Mouse (Mus musculus): Measurements from ENCODE around the gene Tulp2. TPM values are rescaled to one million over a fixed set of nuclear protein-coding genes. Genes with fewer than 3 reads are reported as not detected.
"Not testable (repeated sequence)": the region's sequence is repeated elsewhere in the genome, so short reads cannot be mapped to it uniquely, and the experiment has no call there.

The Tulp2 gene
- polyA plus RNA-seq, 1 experiment from 2014 or later, result 2.3 TPM

DNA sequence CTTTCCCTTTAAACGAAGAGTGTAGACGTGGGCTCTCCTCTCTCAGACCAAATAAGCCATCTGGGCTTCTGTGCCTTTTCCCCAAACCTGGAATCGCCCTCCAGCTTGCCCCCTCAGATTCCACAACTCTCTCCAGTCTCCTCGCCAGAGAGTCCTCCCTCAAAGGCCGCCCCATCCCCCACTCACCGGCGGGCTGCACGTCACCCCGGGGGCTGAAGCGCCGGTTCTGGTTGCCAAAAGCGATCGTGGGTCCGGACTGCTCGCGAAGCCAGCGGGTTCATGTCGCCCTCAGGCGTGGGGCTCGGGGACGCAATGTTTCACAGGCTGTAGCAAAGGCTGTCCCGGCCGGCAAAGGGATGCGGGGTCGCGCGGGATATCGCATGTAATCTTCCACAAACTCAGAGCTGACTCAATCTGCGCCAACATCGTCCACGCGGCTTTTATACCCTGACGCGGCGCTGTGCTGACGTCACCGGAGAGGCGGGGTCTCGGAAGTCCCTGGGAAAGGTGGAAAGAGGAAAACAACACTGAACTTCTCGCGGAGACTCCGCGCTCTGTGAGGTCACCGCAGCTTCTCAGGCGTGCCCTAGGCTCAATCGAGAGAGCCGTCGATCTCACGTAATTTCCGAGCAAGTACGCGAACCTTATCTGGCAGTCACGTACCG, 44.3 kb downstream of the Tulp2 start, which contains the start of the genes Ppp1r15a and Plekha4:
TSS of gene Ppp1r15a (minus strand) at position 460 of the 665 bp plus-strand sequence.
TSS of gene Plekha4 (plus strand) at position 522 of the 665 bp plus-strand sequence.
- Histone ChIP-seq H3K4me1 (replicated peaks; ENCODE audit: control insufficient read depth, insufficient read depth, low read length) (peaks cover 31% of the 10 kb centered on the region), H3K9me3 (ENCODE audit: control insufficient read depth, low read length) (no peaks in the 10 kb centered on the region), H3K9ac (ENCODE audit: low read length) (peak within 1 kb of the TSS; percentile 78), H3K27ac (ENCODE audit: low read depth) (peak within 1 kb of the TSS; percentile 90), H3K27me3 (replicated peaks; ENCODE audit: control insufficient read depth, insufficient read depth, low read length) (no peaks in the 10 kb centered on the region), H3K36me3 (ENCODE audit: control insufficient read depth, insufficient read depth, low read length) (peaks cover 9% of the 10 kb centered on the region; the same call in 1 of the 2 replicates), H3K4me2 (ENCODE audit: low read length) (peak within 1 kb of the TSS; percentile 95), H3K4me3 (ENCODE audit: low read depth, low read length) (peak within 1 kb of the TSS; percentile 88)
- WGBS, result under 1% methylated on average over 54 of the region's 54 CpGs
- ATAC-seq (replicated peaks; ENCODE audit: low FRiP score, low TSS enrichment, low read depth) (peak; percentile 85), DNase-seq (ENCODE audit: low spot score) (peak; percentile 100)

DNA sequence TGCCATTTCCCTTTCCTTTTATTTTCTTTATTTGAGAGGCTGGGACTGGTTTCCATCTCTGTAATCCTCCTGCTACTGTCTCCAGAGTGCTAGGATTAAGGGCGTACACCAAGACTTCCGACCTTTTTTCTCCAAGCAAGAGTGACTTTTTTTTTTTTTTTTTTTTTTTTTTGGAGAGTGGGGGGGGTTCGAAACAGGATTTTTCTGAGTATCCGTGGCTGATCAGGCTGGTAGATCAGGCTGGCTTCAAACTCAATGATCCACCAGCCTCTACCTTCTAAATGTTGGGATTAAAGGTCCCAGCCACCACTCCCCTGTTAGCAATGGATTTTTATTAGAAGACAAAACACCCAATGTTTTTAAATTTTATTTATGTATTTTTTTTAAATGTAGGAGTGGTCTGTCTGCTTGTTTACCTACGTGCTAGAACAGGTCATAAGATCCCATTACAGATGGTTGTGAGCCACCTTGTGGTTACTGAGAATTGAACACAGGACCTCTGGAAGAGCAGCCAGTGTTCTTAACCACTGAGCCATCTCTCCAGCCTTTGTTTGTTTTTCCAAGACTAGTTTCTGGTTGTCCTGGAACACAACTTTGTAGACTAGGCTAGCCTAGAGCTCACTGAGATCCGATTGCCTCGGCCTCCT, 44.9 kb downstream of the Tulp2 start:
- no peak for DNase-seq (ENCODE audit: low spot score)

DNA sequence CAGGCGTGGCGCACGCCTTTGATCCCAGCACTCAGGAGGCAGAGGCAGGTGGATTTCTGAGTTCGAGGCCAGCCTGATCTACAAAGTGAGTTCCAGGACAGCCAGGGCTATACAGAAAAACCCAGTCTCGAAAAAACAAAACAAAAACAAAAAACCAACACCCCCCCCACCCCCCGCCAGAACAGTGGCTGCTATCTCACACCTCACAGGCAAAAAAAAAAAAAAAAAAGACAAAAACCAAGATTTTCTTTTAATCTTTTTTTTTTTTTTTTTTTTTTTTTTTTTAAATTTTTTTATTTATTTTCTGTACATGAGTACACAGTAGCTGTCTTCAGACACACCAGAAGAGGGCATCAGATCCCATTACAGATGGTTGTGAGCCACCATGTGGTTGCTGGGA, 45.5 kb downstream of the Tulp2 start:
- not testable (repeated sequence) for ATAC-seq (replicated peaks; ENCODE audit: low FRiP score, low TSS enrichment, low read depth); H3K4me3 ChIP-seq (ENCODE audit: low read depth, low read length); H3K27me3 ChIP-seq (replicated peaks; ENCODE audit: control insufficient read depth, insufficient read depth, low read length); H3K4me2 ChIP-seq (ENCODE audit: low read length); DNase-seq (ENCODE audit: low spot score); H3K9me3 ChIP-seq (ENCODE audit: control insufficient read depth, low read length); H3K36me3 ChIP-seq (ENCODE audit: control insufficient read depth, insufficient read depth, low read length); H3K9ac ChIP-seq (ENCODE audit: low read length)
- H3K27ac ChIP-seq (ENCODE audit: low read depth), result peak overlapping the region; percentile 90; the same call in 1 of the 2 replicates
- peaks cover 29% of the 10 kb centered on the region for H3K4me1 ChIP-seq (replicated peaks; ENCODE audit: control insufficient read depth, insufficient read depth, low read length)
- WGBS, result 87% methylated on average over 6 of the region's 6 CpGs

More for the DNA sequence above, 44.9 kb downstream of the Tulp2 start:
- peak overlapping the region; percentile 88 for H3K4me3 ChIP-seq (ENCODE audit: low read depth, low read length)
- H3K4me2 ChIP-seq (ENCODE audit: low read length), result peak overlapping the region; percentile 95
- no peaks in the 10 kb centered on the region for H3K27me3 ChIP-seq (replicated peaks; ENCODE audit: control insufficient read depth, insufficient read depth, low read length)
- peak overlapping the region; percentile 78 for H3K9ac ChIP-seq (ENCODE audit: low read length)
- peak overlapping the region; percentile 90 for H3K27ac ChIP-seq (ENCODE audit: low read depth)
- H3K36me3 ChIP-seq (ENCODE audit: control insufficient read depth, insufficient read depth, low read length), result peaks cover 9% of the 10 kb centered on the region; the same call in 1 of the 2 replicates
- peaks cover 31% of the 10 kb centered on the region for H3K4me1 ChIP-seq (replicated peaks; ENCODE audit: control insufficient read depth, insufficient read depth, low read length)
- 23% methylated on average over 7 of the region's 7 CpGs for WGBS
- H3K9me3 ChIP-seq (ENCODE audit: control insufficient read depth, low read length), result no peaks in the 10 kb centered on the region
- no peak for ATAC-seq (replicated peaks; ENCODE audit: low FRiP score, low TSS enrichment, low read depth)

DNA sequence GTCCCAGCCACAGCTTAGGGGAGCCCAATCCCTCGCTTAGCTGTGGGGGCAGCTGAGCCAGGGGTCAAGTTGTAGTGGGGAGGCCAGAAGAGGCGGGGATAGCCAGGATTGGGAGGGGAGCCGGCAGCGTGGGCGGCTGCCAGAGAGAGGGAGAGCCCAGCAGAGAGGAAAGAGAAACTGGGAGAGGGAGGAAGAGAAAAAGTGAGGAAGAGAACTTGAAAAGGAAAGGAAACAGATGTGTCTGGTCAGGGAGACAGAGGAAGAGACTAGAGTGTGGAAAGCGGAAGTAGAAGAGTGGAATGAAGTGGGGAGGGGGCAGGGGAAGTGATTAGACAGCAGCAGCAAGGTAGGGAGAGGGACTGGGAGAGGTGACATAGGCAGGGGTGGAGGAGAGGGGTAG, 47.8 kb downstream of the Tulp2 start:
- Histone ChIP-seq H3K4me3 (ENCODE audit: low read depth, low read length) (no peak overlapping the region), H3K36me3 (ENCODE audit: control insufficient read depth, insufficient read depth, low read length) (no peaks in the 10 kb centered on the region), H3K9ac (ENCODE audit: low read length) (0 out of 2 replicates have a peak overlapping the region, but pooled peaks have one; percentile 3), H3K27ac (ENCODE audit: low read depth) (peak overlapping the region; percentile 51; the same call in 1 of the 2 replicates), H3K27me3 (replicated peaks; ENCODE audit: control insufficient read depth, insufficient read depth, low read length) (no peaks in the 10 kb centered on the region), H3K4me2 (ENCODE audit: low read length) (no peak overlapping the region), H3K9me3 (ENCODE audit: control insufficient read depth, low read length) (no peaks in the 10 kb centered on the region), H3K4me1 (replicated peaks; ENCODE audit: control insufficient read depth, insufficient read depth, low read length) (peaks cover 14% of the 10 kb centered on the region)
- 15% methylated on average over 6 of the region's 6 CpGs for WGBS
- DNase-seq (ENCODE audit: low spot score) (no peak), ATAC-seq (replicated peaks; ENCODE audit: low FRiP score, low TSS enrichment, low read depth) (no peak)

DNA sequence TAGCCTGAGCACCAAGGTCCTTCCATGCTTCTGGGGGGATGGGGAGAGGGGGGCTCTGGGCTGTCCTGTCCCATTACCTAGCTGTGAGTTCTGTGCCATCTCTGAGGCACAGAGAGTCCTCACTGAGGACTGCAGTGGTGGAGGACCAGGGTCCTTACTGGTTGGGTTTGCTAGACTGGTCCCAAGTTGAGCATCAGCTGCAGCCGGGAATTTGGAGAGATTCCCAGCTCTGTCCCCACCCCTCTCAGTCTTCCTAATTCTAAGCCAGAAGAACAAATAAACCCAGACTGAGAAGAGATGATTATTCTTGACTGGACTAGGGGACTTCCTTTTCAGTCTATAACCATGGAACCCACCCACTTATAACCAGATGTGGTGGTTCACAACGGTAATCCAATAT, 49.0 kb downstream of the Tulp2 start:
- WGBS, result 63% methylated on average over 2 of the region's 2 CpGs
- ATAC-seq (replicated peaks; ENCODE audit: low FRiP score, low TSS enrichment, low read depth) (no peak), DNase-seq (ENCODE audit: low spot score) (no peak)
- H3K27ac ChIP-seq (ENCODE audit: low read depth), result no peak overlapping the region
- H3K27me3 ChIP-seq (replicated peaks; ENCODE audit: control insufficient read depth, insufficient read depth, low read length), result no peaks in the 10 kb centered on the region
- H3K36me3 ChIP-seq (ENCODE audit: control insufficient read depth, insufficient read depth, low read length), result no peaks in the 10 kb centered on the region
- no peaks in the 10 kb centered on the region for H3K9me3 ChIP-seq (ENCODE audit: control insufficient read depth, low read length)
- peaks cover 3% of the 10 kb centered on the region; the same call in 1 of the 2 replicates for H3K4me1 ChIP-seq (replicated peaks; ENCODE audit: control insufficient read depth, insufficient read depth, low read length)
- H3K9ac ChIP-seq (ENCODE audit: low read length), result no peak overlapping the region
- H3K4me3 ChIP-seq (ENCODE audit: low read depth, low read length), result no peak overlapping the region
- no peak overlapping the region for H3K4me2 ChIP-seq (ENCODE audit: low read length)

DNA sequence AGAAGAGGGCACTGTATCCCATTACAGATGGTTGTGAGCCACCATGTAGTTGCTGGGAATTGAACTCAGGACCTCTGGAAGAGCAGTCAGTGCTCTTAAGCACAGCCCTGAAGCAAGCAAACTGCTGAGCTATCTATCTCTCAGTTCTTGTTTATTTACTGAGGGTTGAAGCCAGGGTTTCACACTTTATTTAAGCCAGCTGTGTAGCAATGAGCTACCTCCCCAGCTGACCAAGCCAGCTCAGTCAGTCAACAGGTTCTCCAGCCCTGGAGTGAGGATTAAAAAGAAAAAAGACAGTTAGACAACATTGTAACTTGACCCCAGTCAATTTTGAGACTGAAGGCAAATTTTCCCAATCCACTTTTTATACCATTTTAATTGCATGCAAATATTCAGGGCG, 54.0 kb downstream of the Tulp2 start:
- Histone ChIP-seq H3K9ac (ENCODE audit: low read length) (no peak overlapping the region), H3K27ac (ENCODE audit: low read depth) (no peak overlapping the region), H3K36me3 (ENCODE audit: control insufficient read depth, insufficient read depth, low read length) (no peaks in the 10 kb centered on the region), H3K4me2 (ENCODE audit: low read length) (no peak overlapping the region), H3K27me3 (replicated peaks; ENCODE audit: control insufficient read depth, insufficient read depth, low read length) (no peaks in the 10 kb centered on the region), H3K4me3 (ENCODE audit: low read depth, low read length) (no peak overlapping the region), H3K4me1 (replicated peaks; ENCODE audit: control insufficient read depth, insufficient read depth, low read length) (no peaks in the 10 kb centered on the region; the same call in 1 of the 2 replicates), H3K9me3 (ENCODE audit: control insufficient read depth, low read length) (no peaks in the 10 kb centered on the region)
- 68% methylated on average over 1 of the region's 1 CpGs for WGBS
- DNase-seq (ENCODE audit: low spot score), result no peak
- no peak for ATAC-seq (replicated peaks; ENCODE audit: low FRiP score, low TSS enrichment, low read depth)

DNA sequence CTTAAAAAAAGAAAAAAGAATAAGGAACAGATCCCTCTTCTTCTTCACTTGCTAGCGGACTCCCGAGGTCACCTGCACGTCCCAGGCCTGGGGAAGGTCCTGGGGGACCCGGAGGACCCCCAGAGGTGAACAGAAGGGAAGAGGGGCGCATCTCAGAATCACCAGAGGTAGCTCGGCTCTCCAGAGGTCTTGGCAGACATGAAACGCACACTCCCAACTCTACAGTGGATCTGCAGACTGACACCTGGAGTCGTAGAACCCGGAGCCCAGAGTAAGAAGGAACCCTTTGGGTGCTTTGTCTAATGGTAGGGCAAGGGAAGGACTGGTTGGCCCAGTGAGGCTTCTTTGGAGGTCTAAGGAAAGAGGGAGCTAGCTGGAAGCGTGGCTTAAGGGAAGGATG, 55.9 kb downstream of the Tulp2 start:
- DNase-seq (ENCODE audit: low spot score), result no peak
- H3K9ac ChIP-seq (ENCODE audit: low read length), result peak overlapping the region; percentile 51; the same call in 1 of the 2 replicates
- H3K27me3 ChIP-seq (replicated peaks; ENCODE audit: control insufficient read depth, insufficient read depth, low read length), result no peaks in the 10 kb centered on the region
- H3K9me3 ChIP-seq (ENCODE audit: control insufficient read depth, low read length), result no peaks in the 10 kb centered on the region
- H3K27ac ChIP-seq (ENCODE audit: low read depth), result no peak overlapping the region
- no peaks in the 10 kb centered on the region for H3K36me3 ChIP-seq (ENCODE audit: control insufficient read depth, insufficient read depth, low read length)
- no peaks in the 10 kb centered on the region; the same call in 1 of the 2 replicates for H3K4me1 ChIP-seq (replicated peaks; ENCODE audit: control insufficient read depth, insufficient read depth, low read length)
- peak overlapping the region; percentile 50 for H3K4me3 ChIP-seq (ENCODE audit: low read depth, low read length)
- ATAC-seq (replicated peaks; ENCODE audit: low FRiP score, low TSS enrichment, low read depth), result no peak
- WGBS, result 88% methylated on average over 10 of the region's 10 CpGs
- H3K4me2 ChIP-seq (ENCODE audit: low read length), result peak overlapping the region; percentile 86

DNA sequence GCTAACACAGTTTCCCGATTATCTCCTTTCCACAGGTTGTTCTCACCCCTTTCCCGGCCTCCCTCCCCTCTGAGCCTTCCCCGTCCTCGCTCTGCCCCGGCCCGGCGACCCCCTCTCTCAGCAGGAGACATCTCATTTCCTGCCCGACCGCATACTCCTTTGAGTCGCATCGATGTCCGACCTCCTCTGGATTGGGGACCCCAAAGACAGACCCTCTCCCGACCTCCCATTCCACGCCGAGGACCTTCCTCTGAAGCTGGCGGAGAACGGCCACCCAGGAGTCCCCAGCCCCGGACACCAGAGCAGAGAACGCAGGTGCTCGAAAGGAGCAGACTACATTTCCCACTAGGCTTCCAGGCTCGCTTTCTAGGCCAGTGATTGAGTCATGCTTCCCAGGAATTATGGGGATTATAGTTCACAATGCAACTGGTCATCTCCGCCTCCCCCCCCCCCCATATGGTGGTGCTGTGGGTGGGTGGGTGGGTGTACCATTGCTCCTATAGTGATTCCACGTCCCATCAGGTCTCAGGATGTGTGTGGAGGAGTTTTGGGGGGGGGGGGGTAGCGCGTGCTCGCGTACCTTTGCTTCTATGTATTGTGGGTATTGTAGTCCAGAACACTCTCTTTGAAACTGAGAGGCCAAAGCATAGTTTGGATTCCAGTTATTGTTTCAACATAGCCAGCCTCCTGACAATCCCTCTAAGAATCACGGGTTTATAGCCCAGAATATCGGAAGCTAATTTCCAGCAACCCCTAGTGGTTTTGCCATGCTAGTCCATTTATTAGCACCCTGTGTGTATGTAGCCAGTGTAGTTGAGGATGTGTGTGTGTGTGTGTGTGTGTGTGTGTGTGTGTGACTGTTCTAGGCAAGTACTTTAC, 56.7 kb downstream of the Tulp2 start:
- 6% methylated on average over 28 of the region's 29 CpGs for WGBS
- no peaks in the 10 kb centered on the region for H3K27me3 ChIP-seq (replicated peaks; ENCODE audit: control insufficient read depth, insufficient read depth, low read length)
- ATAC-seq (replicated peaks; ENCODE audit: low FRiP score, low TSS enrichment, low read depth) (peak; percentile 82), DNase-seq (ENCODE audit: low spot score) (peak; percentile 82)
- H3K4me1 ChIP-seq (replicated peaks; ENCODE audit: control insufficient read depth, insufficient read depth, low read length), result no peaks in the 10 kb centered on the region; the same call in 1 of the 2 replicates
- peak overlapping the region; percentile 86 for H3K4me2 ChIP-seq (ENCODE audit: low read length)
- no peak overlapping the region for H3K27ac ChIP-seq (ENCODE audit: low read depth)
- no peaks in the 10 kb centered on the region for H3K9me3 ChIP-seq (ENCODE audit: control insufficient read depth, low read length)
- peak overlapping the region; percentile 50 for H3K4me3 ChIP-seq (ENCODE audit: low read depth, low read length)
- peak overlapping the region; percentile 51 for H3K9ac ChIP-seq (ENCODE audit: low read length)
- H3K36me3 ChIP-seq (ENCODE audit: control insufficient read depth, insufficient read depth, low read length), result no peaks in the 10 kb centered on the region
